Mouse (Mus musculus) liver, postnatal 0 days (tissue): ENCODE measurements around the gene Ttc7.

ENCODE experiments used
- CTCF ChIP-seq: sonication (generic); IDR thresholded peaks from 2 replicates; pipeline ENCODE4 v1.5.1; 2016; ENCODE audit warnings: antibody characterized with exemption, low read depth
- EP300 ChIP-seq: IDR thresholded peaks from 2 replicates; pipeline ENCODE4 v1.6.1; 2016; ENCODE audit warnings: antibody characterized with exemption, low read depth, mild to moderate bottlenecking

- no peak for TF ChIP-seq CTCF
- no peak for TF ChIP-seq EP300
Measured at GRCm38 (mm10) chr17:87287197-87287777, 4.6 kb downstream of the Ttc7 start.
